Mouse (Mus musculus): ENCODE measurements around the gene Mphosph9. TPM values are rescaled to one million over a fixed set of nuclear protein-coding genes. Genes with fewer than 3 reads are reported as not detected.

Mphosph9 gene
- total RNA-seq, 4 experiments from 2014 or later = 23.8 to 29.4 (median 27.1) TPM

Other genes starting within 250 kb of the Mphosph9 start
- gene Abcb9, start 232.2 kb downstream of the Mphosph9 start, total RNA-seq (2022) = 10 to 100 TPM; 54.5 to 61.4 (median 56.3) TPM
- gene Ogfod2, start 215.7 kb downstream of the Mphosph9 start, total RNA-seq (2022) = 10 to 100 TPM; 29.4 to 36.2 (median 32.3) TPM
- 10 to 100 TPM; 58.5 to 70.6 (median 61.2) TPM for gene Arl6ip4, start 211.9 kb downstream of the Mphosph9 start, total RNA-seq (2022)
- gene Pitpnm2, start 78.2 kb downstream of the Mphosph9 start, total RNA-seq (2022) = 100 to 1,000 TPM; 235 to 257 (median 249) TPM
- 10 to 100 TPM in 3 of 4 experiments, 1 to 10 TPM in 1; 9.1 to 14.1 (median 12.8) TPM for gene 2810006K23Rik, start 117 bp upstream of the Mphosph9 start, total RNA-seq (2022)
- gene Cdk2ap1, start 35.1 kb upstream of the Mphosph9 start, total RNA-seq (2022) = 100 to 1,000 TPM; 126 to 160 (median 136) TPM
- gene Sbno1, start 98.0 kb upstream of the Mphosph9 start, total RNA-seq (2022) = 100 to 1,000 TPM; 137 to 172 (median 153) TPM
- gene Kmt5a, start 112.0 kb upstream of the Mphosph9 start, total RNA-seq (2022) = 10 to 100 TPM; 46.3 to 56.1 (median 53.9) TPM
- gene Rilpl2, start 150.4 kb upstream of the Mphosph9 start, total RNA-seq (2022) = 10 to 100 TPM; 13.3 to 18.3 (median 15.8) TPM
- gene Snrnp35, start 155.2 kb upstream of the Mphosph9 start, total RNA-seq (2022) = 10 to 100 TPM; 19.0 to 29.8 (median 23.9) TPM
- gene Rilpl1, start 203.4 kb upstream of the Mphosph9 start, total RNA-seq (2022) = 10 to 100 TPM; 51.6 to 69.0 (median 61.8) TPM
- gene Tmed2, start 212.7 kb upstream of the Mphosph9 start, total RNA-seq (2022) = 100 to 1,000 TPM; 104 to 114 (median 110) TPM
- gene Ddx55, start 224.9 kb upstream of the Mphosph9 start, total RNA-seq (2022) = 10 to 100 TPM; 24.9 to 28.0 (median 27.0) TPM

Measured in left cerebral cortex, adult 8-10 months (tissue).